ENCODE assay signal across 13 mouse cellular contexts in genomic region chr2:167271121-167271521, GRCm38 (mm10). TPM values are rescaled to one million over a fixed set of nuclear protein-coding genes. Genes with fewer than 3 reads are reported as not detected.
DNase-seq lines count a peak whose midpoint lies in the region; ATAC-seq lines count a peak whose summit lies in the region.
"Had no signal": no experiment of that assay in that cellular context is flagged by ENCODE, and none has a peak within 500 bp of the region (broad histone marks: within the 10 kb centered on the region; RNA-seq: fewer than 3 reads in every experiment).

No protein-coding gene starts in this region.

- H3K9ac ChIP-seq in kidney, embryonic 16.5 days (replicated peaks; ENCODE audit: low read length), result no peak overlapping the region
- H3K9ac ChIP-seq: hindbrain, embryonic 14.5 days; stomach, embryonic 15.5 days had no signal

- no peaks in the 10 kb centered on the region for H3K27me3 ChIP-seq in kidney, embryonic 16.5 days (ENCODE audit: insufficient read depth, low read length)
- H3K27me3 ChIP-seq: stomach, embryonic 15.5 days had no signal

- intact Hi-C loops in heart, postnatal 36 days (cut with DNase I), result no loop called here

- peak; percentile 2 for DNase-seq in kidney, adult 11 months
- peak; percentile 1 for DNase-seq in thymus, postnatal 14 days
- DNase-seq in thymus, postnatal 0 days (ENCODE audit: low spot score), result no peak
- DNase-seq in heart, postnatal 36 days, result peak; percentile 51 to 52
- DNase-seq in right cerebral cortex, postnatal 25 days, result no peak

- H3K4me3 ChIP-seq in kidney, embryonic 16.5 days (ENCODE audit: low read length), result no peak overlapping the region
- H3K4me3 ChIP-seq: forebrain, embryonic 10.5 days; stomach, embryonic 15.5 days had no signal

- no peaks in the 10 kb centered on the region for H3K9me3 ChIP-seq in kidney, embryonic 16.5 days (ENCODE audit: low read length)
- H3K9me3 ChIP-seq: forebrain, embryonic 10.5 days; stomach, embryonic 15.5 days had no signal

- no peak overlapping the region for H3K4me2 ChIP-seq in kidney, embryonic 16.5 days (replicated peaks; ENCODE audit: low read depth, low read length)
- H3K4me2 ChIP-seq: hindbrain, embryonic 14.5 days; liver, embryonic 11.5 days; midbrain, embryonic 11.5 days; stomach, embryonic 15.5 days had no signal

- H3K27ac ChIP-seq in kidney, embryonic 16.5 days (ENCODE audit: low read length), result no peak overlapping the region
- H3K27ac ChIP-seq: forebrain, embryonic 10.5 days; hindbrain, embryonic 14.5 days; stomach, embryonic 15.5 days had no signal

- no peak for ATAC-seq in kidney, embryonic 16.5 days (ENCODE audit: low FRiP score, low TSS enrichment)
- ATAC-seq in megakaryocyte progenitor cell, adult 5-6 weeks (replicated peaks; ENCODE audit: poor library complexity), result no peak

- no peaks in the 10 kb centered on the region for H3K4me1 ChIP-seq in kidney, embryonic 16.5 days (ENCODE audit: insufficient read depth, low read length)
- H3K4me1 ChIP-seq: forebrain, embryonic 10.5 days; stomach, embryonic 15.5 days had no signal

- WGBS in kidney, embryonic 16.5 days, result 79% methylated on average over 9 of the region's 9 CpGs

- H3K36me3 ChIP-seq in kidney, embryonic 16.5 days (ENCODE audit: insufficient read depth, low read length), result no peaks in the 10 kb centered on the region
- H3K36me3 ChIP-seq: forebrain, embryonic 10.5 days; stomach, embryonic 15.5 days had no signal

RNA-seq across cellular contexts. Expression of gene Ptgis, which starts 30.7 kb away (rescaled TPM):
- 18.4 and 20.6 TPM in 2 replicates for polyA plus RNA-seq in kidney, embryonic 16.5 days (2015; fragmentation: Nextera tagmentation; extraction: Ambion mirVana)
- 1.7 and 2.2 TPM in 2 replicates for polyA plus RNA-seq in thymus, postnatal 0 days (2015; fragmentation: Nextera tagmentation; extraction: Ambion mirVana)
- 10 to 100 TPM; 19.5 to 22.2 TPM for total RNA-seq in heart, postnatal 36 days (2021)
- total RNA-seq in megakaryocyte progenitor cell, adult 5-6 weeks (2015), result not detected in 2 replicates
- not detected in 2 replicates for total RNA-seq in megakaryocyte progenitor cell, adult 5-6 weeks (2017)
- total RNA-seq: neutrophil, adult 5-6 weeks had no signal

Comparison
In these comparisons a context has a peak if more than half of its experiments do, and no peak if none do; other contexts are left out.
1. DNase-seq: peak in kidney, adult 11 months (single experiment), thymus, postnatal 14 days (single experiment) and heart, postnatal 36 days (2 of 2); none in thymus, postnatal 0 days (single experiment) and right cerebral cortex, postnatal 25 days (single experiment).
2. RNA of gene Ptgis, which starts 30.7 kb away (total RNA-seq): 19.5 to 22.2 TPM in heart, postnatal 36 days; not detected in megakaryocyte progenitor cell, adult 5-6 weeks; every median in the first group is over 10 times any median in the second.